Mouse (Mus musculus) lung, adult 10 weeks (tissue): Measurements from ENCODE around the gene Vps37d. TPM values are rescaled to one million over a fixed set of nuclear protein-coding genes. Genes with fewer than 3 reads are reported as not detected.

Experiments used
- polyA plus RNA-seq: library from polyadenylated mRNA; stranded (reverse); fragments of 350-450 nt; fragmentation: Illumina TruSeq; extraction: RNeasy Lipid Tissue Mini Kit (QIAGEN cat#74804); gene quantifications from one replicate; pipeline ENCODE4 v1.2.3, GENCODE M21; 2014; ENCODE audit warnings: low read depth, low replicate concordance; ENCODE audit not compliant: insufficient read depth

The Vps37d gene
- polyA plus RNA-seq: 1.6 TPM

DNA sequence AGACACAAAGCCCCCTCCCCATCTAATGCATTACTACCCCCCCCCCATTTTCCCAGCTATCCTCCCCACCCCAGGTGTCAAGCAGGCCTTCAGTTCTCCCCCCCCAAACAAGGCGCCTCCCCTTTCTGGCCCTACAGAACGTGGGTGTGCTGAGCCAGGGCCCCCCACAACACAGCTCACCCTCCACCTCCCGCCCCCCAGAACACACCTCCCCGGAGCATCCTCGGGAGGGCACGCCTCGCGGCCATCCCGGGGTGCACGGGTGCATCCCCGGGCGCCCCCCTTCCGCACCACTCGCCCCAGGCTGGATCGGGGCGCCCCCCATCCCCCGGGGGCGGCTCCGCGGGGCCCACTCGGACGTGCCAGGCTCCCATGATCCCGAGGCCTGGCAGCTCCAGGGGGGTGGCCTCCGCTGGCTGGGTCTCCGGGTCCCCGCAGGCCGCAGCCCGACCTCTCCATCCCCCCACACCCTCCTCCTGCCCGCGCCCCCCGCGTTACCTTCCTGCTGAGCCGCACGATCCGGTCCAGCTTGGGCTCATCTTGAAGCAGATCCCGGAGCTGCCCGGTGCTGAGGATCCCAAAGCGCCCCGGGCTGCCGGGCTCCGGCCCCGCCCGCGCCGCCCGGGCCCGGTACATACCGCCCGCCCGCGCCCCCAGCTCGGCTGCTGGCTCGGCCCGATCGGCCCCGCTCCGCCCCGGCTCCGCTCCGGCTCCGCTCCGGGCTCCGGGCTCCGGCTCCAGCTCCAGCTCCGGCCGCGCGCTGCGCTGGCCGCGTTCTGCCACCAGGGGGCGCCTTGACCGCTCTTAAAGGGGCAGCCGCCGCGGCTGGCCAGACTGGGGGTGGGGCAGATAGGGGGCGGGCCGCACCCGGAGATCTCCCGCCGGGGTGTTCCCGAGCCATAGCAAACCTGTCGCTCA lies at the start of gene Vps37d:
Gene Vps37d, minus strand, starts transcription at position 703 of the 918 bp plus-strand sequence.

DNA sequence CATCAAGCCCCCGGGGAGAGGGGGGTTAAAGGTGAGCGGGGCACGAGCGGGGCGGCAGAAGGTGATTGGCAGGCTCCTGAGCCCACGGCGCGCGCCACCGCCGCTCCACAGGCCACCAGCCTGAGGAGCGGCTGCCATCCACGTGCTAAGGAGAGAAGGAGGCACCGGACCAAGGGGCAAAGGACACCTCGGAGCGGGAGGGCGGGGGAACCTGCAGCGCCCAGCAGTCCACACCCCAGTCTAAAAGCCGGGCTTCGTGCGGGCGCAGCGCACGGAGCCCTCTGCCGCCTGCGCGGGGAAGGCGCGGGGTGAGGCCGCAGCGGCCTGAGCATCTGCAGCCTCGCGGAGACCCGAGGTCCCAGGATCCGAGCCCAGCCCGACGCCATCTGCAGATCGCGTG lies 11.6 kb upstream of the Vps37d start, which contains the start of gene Mlxipl:
Gene Mlxipl, plus strand, starts transcription at position 238 of the 400 bp plus-strand sequence.

DNA sequence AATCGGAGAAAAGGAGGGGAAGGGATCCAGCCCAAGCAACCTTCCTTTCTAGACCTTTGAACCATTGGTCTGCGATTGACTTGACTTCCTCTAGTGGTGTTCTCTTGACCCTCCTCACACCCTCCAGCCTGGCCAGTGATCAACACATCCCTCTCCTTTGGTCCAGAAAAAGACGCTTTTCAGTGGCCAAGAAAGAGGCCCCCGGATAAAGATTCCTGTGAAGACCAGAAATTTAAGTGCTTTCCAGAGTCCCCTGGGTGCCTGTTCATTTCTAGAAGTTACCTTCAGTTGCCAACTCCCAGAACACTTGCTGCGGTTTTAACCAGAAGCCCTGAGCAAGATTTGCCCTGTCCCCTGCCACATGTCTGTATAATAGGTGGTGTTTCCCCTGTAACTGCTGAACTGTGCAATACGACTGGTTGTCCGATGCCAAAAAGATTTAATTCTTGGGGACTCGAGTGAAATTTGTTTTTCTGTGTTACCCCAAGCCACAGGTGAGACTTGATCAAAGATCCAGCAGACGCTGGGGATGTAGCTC lies 13.1 kb downstream of the Vps37d start, which contains the start of gene Bud23:
Gene Bud23, minus strand, starts transcription at position 51 of the 538 bp plus-strand sequence.

DNA sequence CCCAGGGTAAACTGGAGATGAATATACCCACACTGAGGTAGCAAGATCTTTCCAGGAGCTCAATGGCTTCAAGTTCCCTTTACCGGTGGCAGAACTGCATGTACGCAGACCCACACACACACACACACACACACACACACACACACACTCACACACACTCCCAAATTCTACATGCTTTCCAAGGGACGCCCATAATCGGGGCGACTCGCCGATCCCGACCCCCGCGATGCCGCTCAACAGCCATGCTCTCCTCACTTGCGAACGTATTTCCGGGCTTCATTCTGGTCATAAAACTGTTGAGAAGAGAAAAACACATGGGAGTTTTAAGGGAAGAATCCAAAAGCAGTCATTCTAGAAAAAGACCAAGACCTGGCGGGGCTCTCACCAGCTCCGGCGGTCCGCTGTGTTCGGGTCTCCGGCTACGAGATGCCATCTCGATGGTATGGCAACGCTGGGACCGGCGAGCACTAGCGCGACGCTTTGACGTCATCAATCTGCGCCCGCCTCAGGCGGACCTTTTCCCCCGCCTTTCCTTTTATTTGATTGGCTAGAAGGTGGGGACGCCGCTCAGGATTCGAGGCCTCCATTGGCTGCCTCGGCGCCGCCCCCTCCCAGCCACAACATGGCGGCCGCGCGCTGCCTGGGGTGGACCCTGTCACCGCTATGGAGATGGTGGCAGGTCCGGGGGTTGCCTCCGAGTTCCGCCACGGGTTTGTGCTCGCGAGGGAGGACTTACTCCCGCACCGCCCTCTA lies 14.3 kb downstream of the Vps37d start, which contains the start of gene Dnajc30:
Gene Dnajc30, plus strand, starts transcription at position 574 of the 753 bp plus-strand sequence.

DNA sequence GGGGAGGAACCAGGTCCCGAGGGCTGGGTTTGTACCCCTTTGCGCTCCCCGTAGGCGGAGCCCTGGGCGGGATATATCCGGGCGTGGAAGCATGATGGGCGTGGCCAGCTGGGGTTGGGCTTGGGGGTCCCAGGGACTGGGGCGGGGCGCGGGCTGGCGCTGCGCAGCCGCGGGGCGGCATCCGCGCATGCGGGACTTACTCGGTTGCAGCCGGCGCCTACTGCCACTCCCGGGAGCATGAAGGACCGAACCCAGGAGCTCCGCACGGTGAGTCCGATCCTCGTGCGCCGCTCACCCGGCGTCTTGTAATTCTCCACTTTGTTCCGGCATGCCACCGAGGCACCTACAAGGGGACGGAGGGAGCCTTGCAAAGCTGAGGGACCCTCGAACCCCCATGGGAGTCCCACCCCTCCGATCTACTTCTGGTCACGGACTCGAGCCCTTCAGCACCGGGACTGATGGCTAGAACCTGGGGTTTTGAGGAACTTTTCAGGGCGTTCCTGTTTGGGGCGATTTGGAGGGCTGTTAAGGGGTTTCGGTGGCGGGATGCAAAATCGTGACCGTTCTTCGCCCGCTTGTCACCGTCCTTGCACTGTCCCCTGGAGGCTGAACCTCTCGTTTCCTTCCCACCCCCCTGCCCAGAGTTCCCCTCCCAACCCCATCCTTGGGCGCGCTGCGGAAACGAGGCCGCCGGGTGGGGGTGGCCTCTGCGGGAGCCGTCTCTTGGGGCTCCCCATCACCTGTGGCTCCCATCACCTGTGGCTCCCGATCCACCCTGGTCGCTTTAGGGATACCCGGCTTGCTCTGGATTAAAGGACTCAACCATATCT lies 54.5 kb downstream of the Vps37d start, which contains the start of gene Stx1a:
Gene Stx1a, plus strand, starts transcription at position 139 of the 830 bp plus-strand sequence.

Other genes starting within 250 kb of the Vps37d start
- not detected for gene Tmem270, start 171.5 kb downstream of the Vps37d start, polyA plus RNA-seq
- gene Cldn13, start 162.7 kb downstream of the Vps37d start, polyA plus RNA-seq: not detected
- gene Mettl27, start 145.9 kb downstream of the Vps37d start, polyA plus RNA-seq: 8.2 TPM
- 3.7 TPM for gene Cldn4, start 131.3 kb downstream of the Vps37d start, polyA plus RNA-seq
- gene Cldn3, start 92.1 kb downstream of the Vps37d start, polyA plus RNA-seq: 129 TPM
- gene Abhd11, start 69.1 kb downstream of the Vps37d start, polyA plus RNA-seq: 38.0 TPM
- gene Stx1a, start 54.8 kb downstream of the Vps37d start, polyA plus RNA-seq: 3.2 TPM
- 16.3 TPM for gene Dnajc30, start 14.1 kb downstream of the Vps37d start, polyA plus RNA-seq
- 28.5 TPM for gene Bud23, start 13.3 kb downstream of the Vps37d start, polyA plus RNA-seq
- gene Mlxipl, start 11.6 kb upstream of the Vps37d start, polyA plus RNA-seq: 2.0 TPM
- gene Tbl2, start 71.4 kb upstream of the Vps37d start, polyA plus RNA-seq: 5.7 TPM
- 39.0 TPM for gene Bcl7b, start 90.0 kb upstream of the Vps37d start, polyA plus RNA-seq
- gene Baz1b, start 109.0 kb upstream of the Vps37d start, polyA plus RNA-seq: 18.5 TPM
- not detected for gene Fzd9, start 173.0 kb upstream of the Vps37d start, polyA plus RNA-seq